Mouse (Mus musculus) lung, postnatal 0 days (tissue): ENCODE results near the gene Dusp1. TPM values are rescaled to one million over a fixed set of nuclear protein-coding genes. Genes with fewer than 3 reads are reported as not detected.

ENCODE experiments used
- ATAC-seq: fragments of 200-750 bp; cut with Nextera tagmentation; 2 replicates; pipeline ENCODE4 v1.8.0; 2017; ENCODE audit warnings: moderate library complexity
- DNase-seq: peaks from one replicate; pipeline ENCODE4 v3.0.0-alpha.2; 2016; ENCODE audit warnings: low spot score
- H3K27ac ChIP-seq: fragments of 300-500 bp; sonication (generic); 2 replicates; pipeline ENCODE4 v1.5.1; 2014; ENCODE audit warnings: antibody characterized with exemption, mild to moderate bottlenecking, low read length, mixed read lengths
- H3K27me3 ChIP-seq: fragments of 300-500 bp; sonication (generic); replicated peaks from 2 replicates; pipeline ENCODE4 v1.6.1; 2014; ENCODE audit warnings: low read length, mixed read lengths; ENCODE audit not compliant: insufficient read depth
- H3K36me3 ChIP-seq: fragments of 300-500 bp; sonication (generic); 2 replicates; pipeline ENCODE4 v1.6.1; 2014; ENCODE audit warnings: low read length, mixed read lengths; ENCODE audit not compliant: insufficient read depth
- H3K4me1 ChIP-seq: fragments of 300-500 bp; sonication (generic); 2 replicates; pipeline ENCODE4 v1.6.1; 2014; ENCODE audit warnings: antibody characterized with exemption, low read depth, low read length, mixed read lengths; ENCODE audit not compliant: insufficient read depth
- H3K4me2 ChIP-seq: fragments of 300-500 bp; sonication (generic); replicated peaks from 2 replicates; pipeline ENCODE4 v1.6.1; 2014; ENCODE audit warnings: low read depth, mild to moderate bottlenecking, low read length, moderate library complexity, mixed read lengths
- H3K4me3 ChIP-seq: fragments of 300-500 bp; sonication (generic); 2 replicates; pipeline ENCODE4 v1.5.1; 2014; ENCODE audit warnings: low read depth, low read length
- H3K9ac ChIP-seq: fragments of 300-500 bp; sonication (generic); replicated peaks from 2 replicates; pipeline ENCODE4 v1.6.1; 2014; ENCODE audit warnings: low read depth, mild to moderate bottlenecking
- H3K9me3 ChIP-seq: fragments of 300-500 bp; sonication (generic); 2 replicates; pipeline ENCODE4 v1.6.1; 2016; ENCODE audit warnings: low read length, mixed read lengths
- CTCF ChIP-seq: IDR thresholded peaks from 2 replicates; pipeline ENCODE4 v1.5.1; 2016; ENCODE audit warnings: antibody characterized with exemption, mild to moderate bottlenecking
- EP300 ChIP-seq: IDR thresholded peaks from 2 replicates; pipeline ENCODE4 v1.6.1; 2016; ENCODE audit warnings: antibody characterized with exemption, mild to moderate bottlenecking, control low read depth
- WGBS: fragments of 180-500 bp; shearing (Covaris S2); extraction: QIAGEN DNeasy Blood & Tissue Kit; methylation state at CpG from one replicate; pipeline ENCODE4 v1.1.7; 2014; 5-methylcytosine and 5-hydroxymethylcytosine counted together
- polyA plus RNA-seq: library from polyadenylated mRNA; unstranded; fragments of >200 nt; fragmentation: Nextera tagmentation; extraction: Ambion mirVana; gene quantifications from 2 replicates; pipeline ENCODE4 v1.2.1, GENCODE M21; 2015

Dusp1 gene
- polyA plus RNA-seq, 1 experiment from 2014 or later: 79.3 TPM

DNA sequence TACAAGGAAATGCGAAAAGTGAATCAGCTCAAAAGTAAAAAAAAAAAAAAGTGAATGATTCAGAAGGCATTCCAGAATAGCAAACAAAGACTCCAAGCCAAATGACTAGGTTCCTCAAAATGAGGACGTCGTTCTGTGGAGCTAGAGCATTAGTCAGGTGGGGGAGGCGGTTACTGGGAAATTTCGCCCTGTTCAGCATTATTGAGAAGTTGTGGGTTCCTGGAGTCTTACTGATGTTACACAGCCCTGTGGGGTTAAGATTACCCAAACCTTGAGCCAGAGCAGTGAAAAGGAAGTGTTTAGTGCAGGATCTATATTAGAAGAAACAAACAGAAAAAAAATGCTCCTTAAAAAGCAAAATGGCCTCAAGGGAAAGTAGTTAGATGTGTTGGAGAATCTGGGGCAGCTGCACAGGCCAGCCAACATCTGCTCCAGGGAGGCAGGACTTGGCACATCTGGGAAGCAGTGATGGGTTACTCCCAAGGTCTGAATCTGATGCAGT is 28.0 kb downstream of the Dusp1 start:
- WGBS: 54% methylated on average over 5 of the region's 5 CpGs
- peak overlapping the region; percentile 66 for H3K27ac ChIP-seq
- ATAC-seq (peak; percentile 18; the same call in 1 of the 2 replicates), DNase-seq (peak; percentile 86)
- no peak overlapping the region for H3K4me3 ChIP-seq
- no peak overlapping the region for H3K4me2 ChIP-seq
- TF ChIP-seq CTCF: no peak
- TF ChIP-seq EP300: peak; percentile 78; the same call in 1 of the 2 replicates
- no peaks in the 10 kb centered on the region for H3K27me3 ChIP-seq
- H3K4me1 ChIP-seq: 0 out of 2 replicates have a peak, but pooled peaks cover 7% of the 10 kb centered on the region
- H3K36me3 ChIP-seq: no peaks in the 10 kb centered on the region
- H3K9me3 ChIP-seq: no peaks in the 10 kb centered on the region
- H3K9ac ChIP-seq: no peak overlapping the region

DNA sequence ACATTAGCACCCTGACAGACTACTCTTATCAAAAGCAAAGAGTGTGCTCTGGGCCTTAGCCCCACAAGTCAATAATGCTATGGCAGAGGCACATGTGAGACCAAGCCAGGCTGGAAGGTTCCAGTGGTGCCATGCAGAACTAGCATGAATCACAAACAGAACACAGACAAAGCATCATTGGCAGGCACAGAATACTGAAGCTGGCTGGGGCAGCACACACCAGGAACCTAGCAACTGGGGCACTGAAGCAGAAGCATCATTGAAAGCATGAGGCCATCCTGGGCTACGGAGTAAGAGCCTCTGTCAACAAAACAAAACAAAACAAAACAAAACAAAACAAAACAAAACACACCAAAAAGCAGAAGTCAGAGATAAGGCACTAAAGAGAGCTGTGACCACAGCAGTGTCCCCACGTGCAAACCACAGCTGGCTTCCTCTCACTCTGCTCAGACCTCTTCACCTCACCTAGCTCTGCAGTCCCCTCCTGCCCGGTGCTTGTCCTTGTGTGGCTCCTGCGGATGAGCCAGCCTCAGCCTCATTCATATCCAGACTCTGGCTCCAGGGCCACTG is 29.4 kb downstream of the Dusp1 start:
- DNase-seq (no peak), ATAC-seq (no peak)
- Histone ChIP-seq H3K36me3 (no peaks in the 10 kb centered on the region), H3K4me2 (no peak overlapping the region), H3K9me3 (no peaks in the 10 kb centered on the region), H3K4me1 (0 out of 2 replicates have a peak, but pooled peaks cover 7% of the 10 kb centered on the region), H3K27me3 (no peaks in the 10 kb centered on the region), H3K9ac (no peak overlapping the region), H3K27ac (peak overlapping the region; percentile 48), H3K4me3 (no peak overlapping the region)
- WGBS: 62% methylated on average over 4 of the region's 4 CpGs
- TF ChIP-seq CTCF (no peak), EP300 (no peak)

DNA sequence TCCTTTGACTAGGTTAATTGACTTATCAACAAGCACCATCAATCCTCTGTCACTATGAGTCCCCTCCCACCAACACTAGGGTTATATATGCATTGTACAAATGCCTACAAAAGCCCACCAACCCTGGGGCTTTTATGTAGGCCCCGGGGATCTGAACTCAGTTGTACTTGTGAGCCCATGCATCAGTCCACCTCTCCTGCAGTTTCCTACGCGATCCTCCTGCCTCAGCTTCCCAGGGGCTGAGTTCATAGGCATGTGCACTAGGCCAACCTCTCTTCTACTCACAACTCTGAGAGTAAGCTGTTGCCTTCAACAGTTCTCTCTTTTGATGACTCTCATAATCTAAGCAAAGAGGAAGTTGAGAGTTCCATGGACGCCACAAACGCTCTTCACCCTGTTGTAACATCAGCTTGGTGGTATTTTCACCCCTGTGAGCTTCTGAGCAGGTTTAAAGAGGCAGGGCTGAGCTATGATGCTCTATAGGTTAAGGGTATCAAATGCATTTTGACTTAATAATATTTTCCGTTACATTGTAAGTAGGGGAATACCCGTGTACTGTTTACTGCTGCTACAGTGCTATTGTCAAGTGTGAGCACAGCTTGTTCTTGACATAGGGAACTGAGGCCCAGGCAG is 30.4 kb downstream of the Dusp1 start:
- Histone ChIP-seq H3K36me3 (no peaks in the 10 kb centered on the region), H3K9me3 (no peaks in the 10 kb centered on the region), H3K9ac (no peak overlapping the region), H3K4me2 (no peak overlapping the region), H3K4me1 (0 out of 2 replicates have a peak, but pooled peaks cover 7% of the 10 kb centered on the region), H3K27me3 (no peaks in the 10 kb centered on the region), H3K4me3 (no peak overlapping the region), H3K27ac (peak overlapping the region; percentile 64; the same call in 1 of the 2 replicates)
- WGBS: 80% methylated on average over 7 of the region's 7 CpGs
- no peak for DNase-seq
- ATAC-seq: no peak
- no peak for TF ChIP-seq CTCF

DNA sequence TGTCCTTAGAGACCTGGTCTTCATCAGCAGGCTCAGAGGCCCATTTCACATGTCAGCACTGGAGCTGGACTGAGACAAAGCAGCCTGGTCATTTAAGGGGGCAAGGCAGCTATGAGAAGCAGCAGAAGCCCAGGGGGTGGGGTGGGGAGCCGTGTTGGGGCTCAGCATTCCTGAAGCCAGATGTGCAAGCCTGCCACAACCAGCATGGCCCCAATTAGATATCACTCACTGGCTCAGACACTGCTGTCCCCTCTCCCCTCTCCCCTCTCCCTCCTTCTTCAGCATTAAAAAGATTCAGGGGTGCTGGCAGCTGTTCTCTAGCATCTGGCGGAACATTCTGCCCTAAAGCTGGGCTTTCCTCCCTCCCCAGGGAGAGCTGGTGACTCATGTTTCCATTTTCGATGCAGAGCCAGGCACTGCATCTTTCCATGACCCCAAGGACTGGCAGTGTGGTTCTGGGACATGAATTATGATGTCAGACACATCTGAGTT is 31.3 kb downstream of the Dusp1 start:
- Histone ChIP-seq H3K27me3 (no peaks in the 10 kb centered on the region), H3K4me1 (0 out of 2 replicates have a peak, but pooled peaks cover 7% of the 10 kb centered on the region), H3K27ac (peak overlapping the region; percentile 72), H3K9me3 (no peaks in the 10 kb centered on the region), H3K4me3 (no peak overlapping the region), H3K9ac (no peak overlapping the region), H3K4me2 (no peak overlapping the region), H3K36me3 (no peaks in the 10 kb centered on the region)
- DNase-seq (peak; percentile 90), ATAC-seq (peak; percentile 66)
- WGBS: 57% methylated on average over 3 of the region's 3 CpGs
- no peak for TF ChIP-seq CTCF
- TF ChIP-seq EP300: peak; percentile 88

DNA sequence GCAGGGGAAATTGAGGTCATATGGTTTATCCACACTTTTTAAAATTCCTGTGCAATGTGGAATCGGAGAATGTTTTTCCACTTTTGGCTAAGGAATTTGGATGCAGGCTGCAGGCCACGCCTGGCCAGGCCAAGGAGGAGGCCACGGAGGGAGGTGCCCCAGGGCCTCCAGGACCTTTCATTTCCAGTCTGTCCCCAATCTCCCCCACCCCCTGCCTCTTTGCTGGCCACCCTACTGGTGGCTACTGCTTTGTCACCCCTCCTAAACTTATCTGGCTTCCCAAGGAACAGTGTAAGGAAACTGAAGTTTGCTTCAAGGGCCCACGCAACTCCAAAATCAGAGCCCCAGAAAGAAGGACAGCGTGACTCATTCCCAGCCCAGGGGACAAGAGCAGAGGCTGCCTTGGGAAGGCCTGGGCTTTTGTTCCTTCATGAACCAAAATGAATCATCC is 32.1 kb downstream of the Dusp1 start:
- H3K9me3 ChIP-seq: no peaks in the 10 kb centered on the region
- H3K36me3 ChIP-seq: no peaks in the 10 kb centered on the region
- DNase-seq (no peak), ATAC-seq (no peak)
- TF ChIP-seq CTCF (no peak), EP300 (no peak)
- H3K4me2 ChIP-seq: no peak overlapping the region
- H3K4me1 ChIP-seq: 0 out of 2 replicates have a peak, but pooled peaks cover 7% of the 10 kb centered on the region
- 68% methylated on average over 5 of the region's 5 CpGs for WGBS
- peak overlapping the region; percentile 72 for H3K27ac ChIP-seq
- H3K9ac ChIP-seq: no peak overlapping the region
- no peak overlapping the region for H3K4me3 ChIP-seq
- no peaks in the 10 kb centered on the region for H3K27me3 ChIP-seq

DNA sequence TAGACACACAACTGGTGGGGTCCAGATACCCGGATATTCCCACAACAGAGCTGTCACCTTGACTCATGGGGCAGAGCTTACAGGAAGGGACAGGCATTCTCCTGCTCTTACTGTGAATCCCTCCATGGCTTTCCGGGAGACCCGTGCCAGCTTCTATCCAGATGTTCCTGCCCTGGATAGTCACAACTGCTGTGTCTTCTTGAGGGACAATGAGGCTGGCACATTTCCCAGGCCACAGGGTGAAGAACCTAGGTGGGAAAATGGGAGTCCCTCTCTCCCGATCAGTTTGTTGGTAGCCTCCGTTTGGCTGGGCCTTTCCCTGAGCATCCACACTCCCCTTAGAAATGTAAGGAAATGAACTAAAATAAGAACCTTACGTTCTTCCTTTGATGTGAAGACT is 33.2 kb downstream of the Dusp1 start:
- H3K27me3 ChIP-seq: no peaks in the 10 kb centered on the region
- H3K4me3 ChIP-seq: no peak overlapping the region
- no peak for DNase-seq
- no peak for TF ChIP-seq EP300
- no peak for TF ChIP-seq CTCF
- H3K4me2 ChIP-seq: no peak overlapping the region
- H3K27ac ChIP-seq: no peak overlapping the region
- no peak overlapping the region for H3K9ac ChIP-seq
- no peak for ATAC-seq
- H3K4me1 ChIP-seq: 0 out of 2 replicates have a peak, but pooled peaks cover 7% of the 10 kb centered on the region
- no peaks in the 10 kb centered on the region for H3K36me3 ChIP-seq
- 74% methylated on average over 6 of the region's 6 CpGs for WGBS
- H3K9me3 ChIP-seq: no peaks in the 10 kb centered on the region
